In the genomic region with DNA sequence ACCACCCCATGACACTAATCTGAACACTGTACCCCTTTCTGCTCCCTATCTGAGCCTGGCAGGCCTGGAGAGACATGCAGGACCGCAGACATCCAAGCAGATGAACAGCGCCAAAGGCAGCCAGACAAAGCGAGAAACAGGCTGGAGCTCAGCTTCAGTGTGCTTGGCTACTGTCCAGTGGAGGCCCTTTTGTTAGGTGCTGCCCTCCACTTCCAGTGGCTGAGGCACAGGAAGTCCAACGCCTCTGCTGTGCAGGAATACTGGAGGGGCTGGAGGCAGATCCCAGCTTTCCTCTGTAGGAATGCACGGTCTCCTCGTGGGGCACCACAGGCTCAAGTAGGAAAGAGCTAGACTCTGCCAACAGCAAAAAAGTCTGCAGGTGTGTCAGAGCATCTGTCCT, we compare ENCODE assay signal across 14 mouse cellular contexts.
DNase-seq lines count a peak whose midpoint lies in the region; ATAC-seq lines count a peak whose summit lies in the region.
"Had no signal": no experiment of that assay in that cellular context is flagged by ENCODE, and none has a peak within 500 bp of the region (broad histone marks: within the 10 kb centered on the region; RNA-seq: fewer than 3 reads in every experiment).

No protein-coding gene starts in this region.

- peaks cover 53% of the 10 kb centered on the region for H3K4me1 ChIP-seq in embryonic facial prominence, embryonic 10.5 days
- peaks cover 53% of the 10 kb centered on the region for H3K4me1 ChIP-seq in midbrain, embryonic 14.5 days (ENCODE audit: control insufficient read depth, insufficient read depth, low read length)
- peaks cover 4% of the 10 kb centered on the region; the same call in 1 of the 2 replicates for H3K4me1 ChIP-seq in heart, embryonic 11.5 days (ENCODE audit: control insufficient read depth, insufficient read depth, low read length)

- H3K36me3 ChIP-seq in embryonic facial prominence, embryonic 10.5 days (replicated peaks) = no peaks in the 10 kb centered on the region
- H3K36me3 ChIP-seq in midbrain, embryonic 14.5 days (ENCODE audit: control insufficient read depth, insufficient read depth, low read length) = no peaks in the 10 kb centered on the region
- H3K36me3 ChIP-seq in heart, embryonic 11.5 days (ENCODE audit: control insufficient read depth, insufficient read depth, low read length) = no peaks in the 10 kb centered on the region
- H3K36me3 ChIP-seq: heart, embryonic 12.5 days; neural tube, embryonic 12.5 days had no signal

- intact Hi-C loops in left cerebral cortex, postnatal 4 days (cut with DNase I) = no loop called here
- intact Hi-C loops in left cerebral cortex, postnatal 10 days (cut with DNase I) = no loop called here

- no peak overlapping the region for H3K4me3 ChIP-seq in embryonic facial prominence, embryonic 10.5 days
- H3K4me3 ChIP-seq in midbrain, embryonic 14.5 days (replicated peaks; ENCODE audit: low read depth, low read length) = no peak overlapping the region
- H3K4me3 ChIP-seq in heart, embryonic 11.5 days (ENCODE audit: low read depth, low read length) = no peak overlapping the region
- H3K4me3 ChIP-seq: heart, embryonic 12.5 days; neural tube, embryonic 12.5 days had no signal

- peak; percentile 56 for DNase-seq in left cerebral cortex, postnatal 4 days
- DNase-seq in left cerebral cortex, postnatal 10 days (ENCODE audit: extremely low spot score in 1 of 2, low spot score in 2 of 2) = no peak
- peak; percentile 55 to 57 for DNase-seq in cerebellum, adult 18-20 months
- DNase-seq in embryonic facial prominence, embryonic 10.5 days (ENCODE audit: low spot score) = no peak
- DNase-seq in midbrain, embryonic 14.5 days = peak; percentile 67
- no peak for DNase-seq in heart, adult 8-10 months (ENCODE audit: low spot score)
- DNase-seq: layer of hippocampus, adult 9-11 months; liver; right cerebral cortex, postnatal 4 days had no signal

- H3K27me3 ChIP-seq in embryonic facial prominence, embryonic 10.5 days (replicated peaks; ENCODE audit: low read depth, poor library complexity, severe bottlenecking) = peaks cover 91% of the 10 kb centered on the region
- H3K27me3 ChIP-seq in midbrain, embryonic 14.5 days (ENCODE audit: control insufficient read depth, insufficient read depth, low read length) = peaks cover 6% of the 10 kb centered on the region; the same call in 1 of the 2 replicates
- peaks cover 4% of the 10 kb centered on the region; the same call in 1 of the 2 replicates for H3K27me3 ChIP-seq in heart, embryonic 11.5 days (ENCODE audit: control insufficient read depth, insufficient read depth, low read length)

- peak overlapping the region; percentile 8; the same call in 1 of the 2 replicates for H3K27ac ChIP-seq in embryonic facial prominence, embryonic 10.5 days (replicated peaks)
- H3K27ac ChIP-seq in midbrain, embryonic 14.5 days (replicated peaks; ENCODE audit: low read depth, low read length) = peak overlapping the region; percentile 75
- no peak overlapping the region for H3K27ac ChIP-seq in heart, embryonic 11.5 days (ENCODE audit: low read depth, low read length)
- H3K27ac ChIP-seq: macrophage; neural tube, embryonic 12.5 days had no signal

- H3K9me3 ChIP-seq in embryonic facial prominence, embryonic 10.5 days = no peaks in the 10 kb centered on the region
- H3K9me3 ChIP-seq in midbrain, embryonic 14.5 days (ENCODE audit: control insufficient read depth, low read length) = no peaks in the 10 kb centered on the region
- no peaks in the 10 kb centered on the region for H3K9me3 ChIP-seq in heart, embryonic 11.5 days (replicated peaks; ENCODE audit: control insufficient read depth, low read length)
- H3K9me3 ChIP-seq: neural tube, embryonic 12.5 days had no signal

- no peak overlapping the region for H3K4me2 ChIP-seq in midbrain, embryonic 14.5 days (ENCODE audit: low read length)
- no peak overlapping the region for H3K4me2 ChIP-seq in heart, embryonic 11.5 days
- H3K4me2 ChIP-seq: heart, embryonic 12.5 days had no signal

- H3K9ac ChIP-seq in midbrain, embryonic 14.5 days (replicated peaks; ENCODE audit: low read length) = no peak overlapping the region
- H3K9ac ChIP-seq in heart, embryonic 11.5 days (ENCODE audit: low read depth, low read length) = no peak overlapping the region
- H3K9ac ChIP-seq: heart, embryonic 12.5 days had no signal

- ATAC-seq in midbrain, embryonic 14.5 days (ENCODE audit: low FRiP score, low TSS enrichment) = no peak
- no peak for ATAC-seq in heart, embryonic 11.5 days (replicated peaks; ENCODE audit: insufficient number of reproducible peaks, low FRiP score, low TSS enrichment)
- ATAC-seq: intestine, embryonic 16.5 days had no signal

- WGBS in embryonic facial prominence, embryonic 10.5 days = 45% methylated on average over 6 of the region's 6 CpGs
- 34% methylated on average over 6 of the region's 6 CpGs for WGBS in midbrain, embryonic 14.5 days
- 40% methylated on average over 6 of the region's 6 CpGs for WGBS in heart, embryonic 11.5 days (ENCODE audit: insufficient replicate concordance)

Comparison
In these comparisons a context has a peak if more than half of its experiments do, and no peak if none do; other contexts are left out.
1. DNase-seq: peak in left cerebral cortex, postnatal 4 days (single experiment), cerebellum, adult 18-20 months (2 of 2) and midbrain, embryonic 14.5 days (single experiment); none in left cerebral cortex, postnatal 10 days (0 of 2), embryonic facial prominence, embryonic 10.5 days (single experiment) and heart, adult 8-10 months (single experiment).